Mouse (Mus musculus): ENCODE results near the gene Kpna2.
A peak's percentile ranks its signal among the peaks of the same experiment; 100 is the strongest.
"Not testable (repeated sequence)": the region's sequence is repeated elsewhere in the genome, so short reads cannot be mapped to it uniquely, and the experiment has no call there.

The Kpna2 gene

DNA sequence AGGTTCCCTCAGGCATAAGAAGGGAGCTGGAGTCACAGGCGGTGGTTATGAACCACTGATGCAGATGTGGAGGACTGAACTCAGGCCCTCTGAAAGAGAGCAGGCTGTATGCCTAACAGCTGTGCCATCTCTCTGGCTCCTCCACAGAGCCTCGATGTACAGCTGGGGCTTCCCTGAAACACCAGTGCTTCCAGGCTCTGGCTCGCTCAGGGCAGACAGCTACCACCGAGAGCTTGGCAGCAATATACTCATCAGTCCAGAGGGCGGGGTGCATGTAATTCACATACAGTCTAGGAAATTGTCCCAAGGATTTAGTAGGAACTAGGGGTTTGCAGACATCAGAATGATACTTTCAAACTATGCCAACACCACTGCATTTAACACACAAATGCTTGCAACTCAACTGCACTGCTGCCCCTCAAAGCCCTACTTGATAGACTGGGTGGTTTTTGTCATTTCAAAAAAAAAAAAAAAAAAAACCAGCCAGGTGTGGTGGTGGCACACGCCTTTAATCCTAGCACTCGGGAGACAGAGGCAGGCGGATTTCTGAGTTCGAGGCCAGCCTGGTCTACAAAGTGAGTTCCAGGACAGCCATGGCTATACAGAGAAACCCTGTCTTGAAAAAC, 13.2 kb downstream of the Kpna2 start:
- DNase-seq (ENCODE audit: low read depth in 2 of 2, low spot score in 2 of 2) = not testable (repeated sequence)

- no peak for DNase-seq (ENCODE audit: low read depth in 2 of 2, low spot score in 2 of 2)
Measured at GRCm38 (mm10) chr11:106982351-106982750, 17.0 kb downstream of the Kpna2 start.

GRCm38 (mm10) chr11:106981787-106982186, 17.6 kb downstream of the Kpna2 start:
- DNase-seq (ENCODE audit: low read depth in 2 of 2, low spot score in 2 of 2) = no peak

- peak; percentile 26 to 56 for DNase-seq (ENCODE audit: low read depth in 2 of 2, low spot score in 2 of 2)
Measured at GRCm38 (mm10) chr11:106980455-106980854, 18.9 kb downstream of the Kpna2 start.

DNA sequence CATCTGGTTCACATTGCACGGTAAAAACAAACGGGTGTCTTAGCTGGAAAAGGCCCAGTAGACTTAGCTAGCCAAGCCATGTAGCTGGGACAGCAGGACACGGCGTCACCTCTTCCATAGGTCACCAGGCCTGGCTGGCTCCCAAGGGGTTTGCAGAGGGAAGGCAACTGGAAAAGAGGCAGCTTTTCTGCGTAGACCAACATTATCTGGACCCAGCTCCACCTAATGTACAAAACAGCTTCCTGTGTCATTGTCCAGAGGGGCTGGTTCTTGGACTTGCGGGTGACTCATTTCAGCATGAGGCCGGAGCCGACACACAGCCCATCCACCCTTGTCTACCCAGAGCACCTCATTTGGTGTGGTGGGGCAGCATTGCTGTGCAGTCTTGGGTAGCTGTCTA, 23.1 kb downstream of the Kpna2 start:
- DNase-seq (ENCODE audit: low read depth in 2 of 2, low spot score in 2 of 2) = no peak

GRCm38 (mm10) chr11:106975419-106976177, 23.7 kb downstream of the Kpna2 start:
- DNase-seq (ENCODE audit: low read depth in 2 of 2, low spot score in 2 of 2) = no peak

GRCm38 (mm10) chr11:106974440-106974839, 24.9 kb downstream of the Kpna2 start:
- DNase-seq (ENCODE audit: low read depth in 2 of 2, low spot score in 2 of 2) = peak in 1 of 2 experiments; percentile 37

GRCm38 (mm10) chr11:106973016-106973415, 26.3 kb downstream of the Kpna2 start:
- no peak for DNase-seq (ENCODE audit: low read depth in 2 of 2, low spot score in 2 of 2)

GRCm38 (mm10) chr11:106969798-106970197, 29.5 kb downstream of the Kpna2 start:
- no peak for DNase-seq (ENCODE audit: low read depth in 2 of 2, low spot score in 2 of 2)

DNA sequence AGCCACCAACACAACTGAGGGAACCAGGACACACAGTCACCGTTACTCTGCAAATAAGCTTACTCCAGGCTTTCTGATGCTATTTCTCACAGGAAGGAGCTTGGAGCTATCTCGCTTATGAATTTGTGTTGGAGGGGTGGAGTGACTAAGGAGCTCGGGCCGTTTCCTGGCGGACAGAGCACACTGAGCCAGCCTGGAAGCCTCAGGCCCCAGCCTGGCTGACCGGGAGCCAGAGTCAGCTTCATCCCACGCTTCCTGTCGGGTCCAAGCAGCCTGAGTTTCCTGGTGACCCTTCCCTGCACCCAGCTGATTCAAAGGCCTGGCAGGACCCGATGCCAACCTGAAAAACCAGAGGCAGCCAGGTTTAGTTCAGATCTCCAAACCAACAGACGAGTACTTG, 31.7 kb downstream of the Kpna2 start:
- DNase-seq (ENCODE audit: low read depth in 2 of 2, low spot score in 2 of 2) = no peak

DNA sequence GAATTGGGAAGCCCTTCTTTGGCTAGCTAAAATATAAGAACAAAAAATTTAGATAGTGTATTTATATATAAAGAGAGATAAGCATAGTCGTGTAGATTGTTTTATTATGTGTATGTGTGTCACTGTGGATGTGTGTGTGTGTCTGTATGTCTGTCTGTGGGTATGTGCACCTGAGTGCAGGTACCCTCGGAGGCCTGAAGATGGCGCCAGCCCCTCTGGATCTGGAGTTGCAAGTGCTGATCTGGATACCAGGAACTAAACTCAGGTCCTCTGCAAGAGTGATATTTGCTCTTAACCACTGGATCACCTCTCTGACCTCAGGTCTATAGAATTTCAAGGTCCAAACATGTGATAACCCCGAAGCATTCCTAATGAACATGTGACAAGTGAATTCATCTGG, 33.5 kb downstream of the Kpna2 start:
- DNase-seq (ENCODE audit: low read depth in 2 of 2, low spot score in 2 of 2) = no peak

- DNase-seq (ENCODE audit: low read depth in 2 of 2, low spot score in 2 of 2) = no peak
Measured at GRCm38 (mm10) chr11:106962310-106962709, 37.0 kb downstream of the Kpna2 start.

DNA sequence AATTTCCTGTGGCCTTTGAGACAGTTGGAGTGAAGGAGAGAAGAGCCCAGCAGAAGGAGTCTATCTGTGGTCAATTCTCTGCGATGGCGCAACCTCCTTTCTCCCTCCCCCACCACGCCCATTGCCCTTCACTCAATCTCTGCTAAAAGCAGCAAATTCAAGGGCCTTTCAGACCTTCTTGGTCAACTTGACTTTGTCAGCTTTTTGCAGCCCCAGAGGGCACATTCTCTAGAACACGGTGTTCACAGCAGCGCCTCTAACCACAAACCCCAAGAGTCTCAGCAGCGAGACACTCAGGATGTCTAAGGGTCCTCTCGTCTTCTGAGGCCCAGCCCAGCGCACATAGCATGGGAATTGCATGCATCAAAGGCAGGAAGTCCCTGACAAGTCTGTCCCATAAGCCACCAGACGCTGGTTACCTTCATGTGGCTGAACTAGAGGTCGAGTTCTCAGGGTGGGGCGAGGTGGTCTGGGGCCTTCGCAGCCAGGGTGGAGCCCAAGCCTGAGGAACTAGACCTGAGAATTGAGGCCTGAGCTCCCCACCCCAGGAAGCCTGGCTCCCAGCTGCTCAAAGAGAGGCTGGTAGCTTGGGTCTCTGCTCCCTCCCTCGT, 37.8 kb downstream of the Kpna2 start:
- DNase-seq (ENCODE audit: low read depth in 2 of 2, low spot score in 2 of 2) = peak; percentile 62 to 67

- DNase-seq (ENCODE audit: low read depth in 2 of 2, low spot score in 2 of 2) = no peak
Measured at GRCm38 (mm10) chr11:106959121-106959520, 40.2 kb downstream of the Kpna2 start.

GRCm38 (mm10) chr11:106958407-106959071, 40.8 kb downstream of the Kpna2 start:
- no peak for DNase-seq (ENCODE audit: low read depth in 2 of 2, low spot score in 2 of 2)

DNA sequence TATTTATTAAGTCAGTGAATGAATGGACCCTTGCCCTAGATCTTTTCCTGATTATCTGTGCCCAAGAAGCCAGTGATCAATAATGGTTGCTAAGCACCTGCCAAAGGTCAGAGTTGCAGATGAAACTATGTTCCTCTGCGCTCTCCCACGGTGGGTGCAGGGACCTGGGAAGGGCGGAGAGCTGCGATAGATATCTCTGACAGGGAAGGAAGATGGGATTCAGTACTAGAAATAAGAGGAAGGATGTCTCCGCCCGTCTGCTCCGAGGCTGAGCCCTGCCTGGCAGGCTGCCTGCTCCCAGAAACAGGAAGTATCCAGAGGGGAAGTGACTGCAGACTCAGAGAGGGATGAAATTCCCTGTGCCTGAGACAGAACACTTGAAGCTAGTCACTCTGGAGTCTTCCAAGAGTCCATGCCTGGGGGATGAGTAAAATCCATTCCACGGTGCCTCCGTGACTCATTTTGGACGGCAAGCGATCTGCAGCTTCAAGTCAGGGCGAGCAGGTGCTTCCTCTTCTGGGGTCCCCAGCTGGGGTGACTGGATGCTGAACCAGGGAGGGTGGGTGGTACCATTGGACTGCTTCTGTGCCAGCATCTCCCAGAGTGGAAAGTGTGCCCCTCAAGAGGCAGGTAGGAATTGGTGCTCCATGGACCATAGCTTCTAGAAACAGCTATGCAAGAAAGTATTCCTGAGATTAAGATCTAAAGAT, 41.9 kb downstream of the Kpna2 start:
- no peak for DNase-seq (ENCODE audit: low read depth in 2 of 2, low spot score in 2 of 2)

DNA sequence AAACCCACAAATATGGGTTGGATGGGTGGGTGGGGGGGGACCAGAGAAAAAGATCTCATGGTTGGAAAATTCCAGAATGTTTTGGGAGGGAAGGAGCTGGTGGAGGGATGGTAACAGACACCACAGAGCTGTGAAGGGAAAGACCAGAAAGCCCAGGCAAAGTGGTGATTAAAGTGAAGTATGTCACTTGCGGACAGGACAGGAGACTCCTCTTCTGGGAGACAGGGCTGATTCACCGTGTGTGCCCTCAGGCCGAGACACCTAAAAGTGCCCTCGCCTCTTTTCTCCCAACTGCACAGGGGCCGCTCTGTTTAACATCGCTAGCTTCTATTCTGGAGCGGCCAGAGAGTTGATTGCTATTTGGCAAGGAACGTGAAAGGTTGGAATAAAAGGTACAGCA, 44.8 kb downstream of the Kpna2 start:
- DNase-seq (ENCODE audit: low read depth in 2 of 2, low spot score in 2 of 2) = no peak

DNA sequence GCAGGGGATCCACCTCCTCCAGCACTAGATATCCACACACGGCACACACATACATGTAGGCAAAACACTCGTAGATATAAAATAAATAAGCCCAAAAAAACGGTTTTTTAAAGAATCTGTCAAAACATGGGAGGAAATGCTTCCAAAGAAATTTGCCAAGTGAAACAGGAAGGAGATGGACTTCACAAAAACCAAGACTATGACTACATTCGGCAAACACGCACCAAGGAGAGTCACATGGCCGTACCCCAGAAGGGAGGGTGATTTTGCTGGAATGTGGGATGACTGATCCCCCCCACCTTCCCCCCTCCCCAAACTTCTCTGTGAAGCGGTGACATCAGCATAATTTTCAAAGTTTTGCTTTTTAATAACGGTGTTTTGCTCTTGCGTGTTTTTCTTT, 45.2 kb downstream of the Kpna2 start:
- DNase-seq (ENCODE audit: low read depth in 2 of 2, low spot score in 2 of 2) = no peak

All from CD8-positive naive resting alpha-beta T cell, adult 2 months (primary cell).